Mouse (Mus musculus) megakaryocyte progenitor cell, adult 5-6 weeks (primary cell): Measurements from ENCODE around the gene Pip5k1a. TPM values are rescaled to one million over a fixed set of nuclear protein-coding genes. Genes with fewer than 3 reads are reported as not detected.
"Not testable (repeated sequence)": the region's sequence is repeated elsewhere in the genome, so short reads cannot be mapped to it uniquely, and the experiment has no call there.

Experiments
- ATAC-seq: replicated peaks from 2 replicates; pipeline ENCODE4 v1.8.0; 2016; ENCODE audit warnings: mild to moderate bottlenecking, moderate TSS enrichment, inconsistent platforms; ENCODE audit not compliant: poor library complexity
- total RNA-seq, 2 experiments: library from RNA; stranded (forward) in 1 of 2; stranded (reverse) in 1 of 2; fragments of 157-497, 149-512 nt in 1 of 2; fragments of 200-1000 nt in 1 of 2; gene quantifications; 2 replicates each; pipeline versions ENCODE4 v1.2.3 to v1.2.4; 2015 to 2017

Pip5k1a gene
- total RNA-seq, 2 experiments from 2014 or later = 15.5 to 16.3 TPM

DNA sequence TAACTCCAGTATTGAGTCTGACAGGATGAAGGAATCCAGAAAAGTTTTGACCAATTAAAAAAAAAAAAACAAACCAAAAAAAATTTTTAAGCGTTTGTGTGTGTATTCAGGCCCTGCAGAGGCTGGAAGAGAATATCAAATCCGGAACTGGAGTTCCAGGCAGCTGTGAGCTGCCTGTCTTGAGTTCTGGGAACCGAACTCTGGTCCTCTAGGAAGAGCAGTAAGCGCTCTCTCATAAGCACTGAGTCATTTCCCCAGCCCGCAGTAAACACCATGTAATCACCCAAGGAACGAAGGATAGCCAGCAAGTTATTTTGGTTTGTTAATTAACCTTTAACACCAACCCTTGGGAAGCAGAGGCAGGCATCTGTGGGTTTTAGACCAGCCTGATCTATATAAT, 63.5 kb downstream of the Pip5k1a start:
- ATAC-seq = no peak

DNA sequence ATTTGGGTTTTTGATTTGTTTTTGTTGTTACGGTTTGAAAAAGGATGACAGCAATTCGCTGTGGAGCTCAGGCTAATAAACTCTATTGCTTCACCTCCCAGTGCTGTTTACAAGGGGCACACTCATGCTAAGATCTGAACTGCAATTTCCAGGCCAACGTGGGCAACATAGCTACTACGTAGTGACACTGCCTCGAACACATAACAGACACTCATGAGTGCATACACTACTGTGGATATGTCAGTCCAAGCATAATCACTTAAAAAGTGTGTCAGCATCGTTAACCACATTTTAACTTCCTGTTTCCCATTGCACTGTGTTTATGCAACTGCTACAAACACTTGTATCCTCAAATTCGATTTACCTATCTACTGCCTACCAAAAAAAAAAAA, 63.9 kb downstream of the Pip5k1a start:
- ATAC-seq = peak; percentile 65

DNA sequence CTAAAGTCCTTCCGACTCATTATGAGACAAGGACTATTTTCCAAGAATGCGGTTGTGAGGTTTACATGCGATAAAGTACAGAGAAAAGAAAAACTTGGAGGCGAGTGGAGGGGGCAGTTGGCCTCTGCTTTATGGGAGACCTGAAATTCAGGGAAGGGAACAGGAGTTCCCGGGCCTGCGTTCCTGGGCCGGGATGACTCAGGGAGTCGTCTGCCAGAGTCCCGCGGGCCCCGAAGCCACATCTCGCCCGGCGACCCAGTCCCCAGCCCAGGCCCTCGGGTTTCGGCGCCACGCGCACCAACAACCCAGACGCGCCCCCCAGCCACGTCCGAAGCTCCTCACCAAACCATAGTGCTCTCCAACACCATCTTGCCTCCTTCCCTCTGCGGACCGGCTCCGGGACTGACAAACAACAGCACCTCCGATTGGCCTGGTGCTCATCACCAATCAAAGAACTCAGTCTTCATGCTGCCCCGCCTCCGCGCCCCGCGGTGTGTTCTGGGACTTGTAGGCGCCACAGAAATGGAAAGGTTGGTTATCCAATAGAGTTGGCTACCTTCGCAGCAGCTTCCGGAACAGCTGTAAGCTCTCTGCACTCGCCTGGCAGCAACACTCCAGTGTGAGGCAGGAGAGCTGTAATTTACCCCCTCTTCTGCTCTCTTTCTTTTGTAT, 64.4 kb downstream of the Pip5k1a start, which contains the start of gene Psmd4:
Psmd4 (minus strand) TSS at position 449 of the 672 bp plus-strand sequence.
- ATAC-seq = peak; percentile 98

DNA sequence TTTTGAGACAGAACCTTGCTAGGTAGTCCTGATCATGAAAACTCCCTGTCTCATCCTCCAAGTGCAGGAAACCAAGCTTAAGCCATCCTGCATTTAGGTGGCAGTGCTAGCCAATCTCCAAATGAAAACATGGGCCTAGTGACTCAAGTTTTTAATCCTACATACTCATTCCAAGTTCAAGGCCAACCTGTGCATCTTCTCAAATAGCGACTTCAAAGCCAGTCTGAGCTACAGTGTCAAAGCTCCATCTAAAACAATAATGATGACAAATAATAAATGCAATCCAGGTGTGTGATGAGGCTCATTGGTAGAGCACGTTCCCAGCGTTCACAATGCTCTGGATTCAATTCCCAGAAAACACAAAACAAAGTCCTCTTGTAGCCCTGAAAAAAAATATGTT, 65.1 kb downstream of the Pip5k1a start:
- no peak for ATAC-seq

DNA sequence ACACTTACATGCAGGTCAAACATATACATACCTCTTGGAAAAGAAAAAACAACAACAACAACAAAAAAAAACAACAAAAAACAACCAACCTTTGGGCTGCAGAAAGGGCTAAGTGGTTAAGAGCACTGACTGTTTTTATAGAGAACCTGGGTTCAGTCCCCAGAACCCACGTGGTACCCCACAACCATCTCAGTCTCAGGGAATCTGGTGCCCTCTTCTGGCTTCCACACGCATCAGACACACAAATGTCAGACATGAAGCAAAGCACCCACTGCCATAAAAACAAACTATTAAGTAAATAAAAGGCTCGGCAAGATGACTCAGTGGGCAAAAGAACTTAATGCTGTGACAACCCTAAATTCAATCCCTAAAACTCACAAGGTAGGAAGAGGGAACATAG, 76.8 kb downstream of the Pip5k1a start:
- 0 out of 2 replicates have a peak, but pooled peaks have one; percentile 43 for ATAC-seq

DNA sequence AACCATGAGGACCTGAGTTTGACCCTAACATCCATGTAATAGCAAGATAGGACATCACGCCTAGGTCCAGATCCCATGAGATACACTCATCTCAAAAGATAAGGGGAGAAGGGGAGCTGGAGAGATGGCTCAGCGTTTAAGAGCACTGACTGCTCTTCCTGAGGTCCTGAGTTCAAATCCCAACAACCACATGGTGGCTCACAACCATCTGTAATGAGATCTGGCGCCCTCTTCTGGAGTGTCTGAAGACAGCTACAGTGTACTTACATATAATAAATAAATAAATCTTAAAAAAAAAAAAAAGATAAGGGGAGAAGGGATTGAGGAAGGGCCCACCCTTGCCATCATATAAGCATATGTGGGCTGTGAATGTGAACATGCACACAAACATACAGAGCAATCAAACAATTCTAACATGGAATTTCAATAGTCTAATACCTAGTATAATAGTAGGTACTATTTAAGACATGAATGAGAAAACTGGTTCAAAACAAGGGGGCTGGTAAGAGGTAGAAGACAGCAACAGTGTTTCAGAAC, 77.4 kb downstream of the Pip5k1a start:
- ATAC-seq = not testable (repeated sequence)

DNA sequence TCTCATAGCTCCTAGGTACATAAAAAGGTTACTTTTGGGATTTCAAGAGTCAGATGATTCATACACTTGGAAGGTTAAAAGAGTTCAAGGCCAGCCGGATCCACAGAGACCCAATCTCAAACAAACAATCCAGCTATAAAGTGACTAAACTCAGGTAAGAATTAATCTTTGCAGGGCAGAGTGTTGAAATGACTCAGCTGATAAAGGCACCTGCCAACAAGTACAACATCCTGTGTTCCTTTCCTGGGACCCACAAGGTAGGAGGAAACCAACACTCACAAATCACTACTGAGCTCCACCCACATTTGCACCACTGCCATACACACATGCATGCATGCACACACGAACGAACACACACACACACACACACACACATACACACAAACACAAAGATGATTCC, 78.1 kb downstream of the Pip5k1a start:
- ATAC-seq = 0 out of 2 replicates have a peak, but pooled peaks have one; percentile 18

DNA sequence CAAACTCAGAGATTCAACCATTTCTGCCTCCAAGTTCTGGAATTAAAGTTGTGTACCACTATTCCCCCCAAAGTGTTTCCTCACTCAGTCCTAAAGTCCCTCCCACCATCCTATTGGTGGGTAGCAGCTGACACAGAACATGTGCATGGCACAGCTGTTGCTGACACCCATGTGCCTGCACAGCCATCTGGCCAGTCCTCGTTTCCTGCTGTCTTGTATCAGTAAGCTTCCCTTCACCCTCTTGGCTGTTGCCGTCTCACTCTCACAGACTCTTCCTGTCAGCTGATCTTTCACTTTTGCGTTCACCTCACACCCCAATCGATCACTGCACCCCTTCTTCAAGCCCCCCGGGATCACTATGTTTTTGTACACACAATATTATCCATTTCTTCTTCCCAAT, 79.0 kb downstream of the Pip5k1a start:
- peak; percentile 85 for ATAC-seq

DNA sequence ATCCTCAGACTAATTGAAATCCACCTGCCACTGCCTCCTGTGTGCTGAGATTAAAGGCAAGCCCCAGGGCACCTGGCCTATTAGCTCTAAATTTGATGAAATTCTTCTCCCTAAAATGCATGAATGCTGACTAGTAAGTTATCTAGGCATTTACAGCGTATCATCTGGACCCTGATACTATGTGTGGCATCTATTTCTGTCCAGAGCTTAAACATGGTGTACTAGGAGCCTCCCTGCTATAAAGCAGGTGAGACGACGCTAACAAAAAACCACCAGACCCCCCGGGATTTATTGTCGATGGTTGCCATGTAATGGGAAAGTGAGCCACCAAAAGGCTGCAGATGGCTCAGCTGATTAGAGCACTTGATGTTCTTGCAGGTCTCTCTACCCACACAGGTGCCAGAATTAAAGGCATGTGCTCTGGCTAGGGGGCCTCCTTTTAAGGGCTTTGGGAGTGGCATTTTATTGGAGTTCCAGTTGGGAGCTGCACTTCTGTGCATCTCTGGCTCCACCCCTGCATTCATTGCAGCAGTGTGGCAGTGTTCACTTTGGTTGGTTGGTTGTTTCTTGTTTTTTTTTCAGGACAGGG, 79.6 kb downstream of the Pip5k1a start:
- peak; percentile 19; the same call in 1 of the 2 replicates for ATAC-seq

DNA sequence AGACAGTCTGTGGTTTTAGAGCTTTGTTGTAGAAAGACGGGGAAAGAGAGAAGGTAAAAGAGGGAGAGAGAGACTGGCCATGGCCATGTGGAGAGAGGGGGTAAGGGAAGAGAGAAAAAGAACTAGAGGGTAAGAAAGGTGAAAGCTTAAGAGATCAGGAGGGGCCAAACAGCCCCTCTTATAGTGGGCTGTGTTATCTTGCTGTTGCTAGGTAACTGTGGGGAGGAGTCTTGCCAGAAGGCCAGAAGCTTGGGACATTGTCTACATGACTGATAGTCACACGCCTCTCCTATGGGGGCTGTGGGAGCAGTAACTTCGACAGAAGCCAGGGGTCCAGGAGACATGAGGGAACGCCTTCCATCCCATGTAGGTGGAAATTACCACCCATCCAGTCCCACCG, 81.5 kb downstream of the Pip5k1a start:
- ATAC-seq = no peak

DNA sequence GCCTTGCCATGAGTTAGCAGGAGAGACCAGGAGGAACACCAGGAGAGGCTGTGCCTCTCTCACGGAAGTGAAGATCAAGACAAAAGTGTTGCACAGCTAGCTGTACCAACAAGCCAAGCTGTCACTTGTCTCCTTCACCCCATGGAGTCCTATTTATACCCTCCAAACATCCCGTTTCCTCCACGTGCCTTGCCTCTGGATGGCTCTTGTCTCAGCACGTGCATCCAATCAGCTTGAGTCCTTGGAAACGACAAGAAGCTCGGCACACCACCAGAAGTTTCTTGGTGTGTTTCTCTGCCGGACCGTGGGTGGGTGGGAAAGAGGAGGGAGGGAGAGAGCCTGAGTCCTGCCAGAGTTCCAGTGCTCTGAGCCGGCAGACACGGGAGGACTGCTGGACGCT, 82.2 kb downstream of the Pip5k1a start:
- no peak for ATAC-seq

DNA sequence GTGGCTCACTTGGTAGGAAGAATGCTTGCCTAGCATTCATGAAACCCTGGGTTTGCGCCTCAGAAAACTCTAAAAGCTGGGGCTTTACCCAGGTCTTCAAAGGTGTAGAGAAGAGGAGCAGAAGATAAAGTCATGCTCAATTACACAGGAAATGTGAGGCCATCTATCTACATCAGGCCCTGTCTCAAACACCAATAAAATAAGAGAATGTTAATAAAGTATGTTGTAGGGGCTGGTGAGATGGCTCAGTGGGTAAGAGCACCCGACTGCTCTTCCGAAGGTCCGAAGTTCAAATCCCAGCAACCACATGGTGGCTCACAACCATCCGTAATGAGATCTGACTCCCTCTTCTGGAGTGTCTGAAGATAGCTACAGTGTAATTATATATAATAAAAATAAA, 85.8 kb downstream of the Pip5k1a start:
- not testable (repeated sequence) for ATAC-seq

DNA sequence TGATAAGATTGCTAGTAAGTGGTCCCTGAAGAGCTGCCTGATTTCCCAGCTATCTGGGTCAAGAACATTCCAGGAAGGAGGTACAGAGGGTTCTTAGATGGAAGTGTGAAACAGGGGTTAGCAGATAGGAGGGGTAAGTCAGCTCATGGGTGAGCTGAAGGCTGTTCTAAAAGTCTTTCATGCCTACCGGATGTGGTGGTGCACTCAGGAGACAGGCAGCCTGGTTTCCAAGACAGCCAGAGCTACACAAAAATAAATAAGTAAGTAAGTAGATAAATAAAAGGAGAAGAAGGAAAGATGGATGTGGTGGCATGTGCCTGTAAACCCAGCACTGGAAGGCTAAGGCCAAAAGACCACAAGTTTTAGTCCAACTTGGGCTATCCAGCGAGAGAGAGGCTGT, 88.0 kb downstream of the Pip5k1a start:
- ATAC-seq = no peak

DNA sequence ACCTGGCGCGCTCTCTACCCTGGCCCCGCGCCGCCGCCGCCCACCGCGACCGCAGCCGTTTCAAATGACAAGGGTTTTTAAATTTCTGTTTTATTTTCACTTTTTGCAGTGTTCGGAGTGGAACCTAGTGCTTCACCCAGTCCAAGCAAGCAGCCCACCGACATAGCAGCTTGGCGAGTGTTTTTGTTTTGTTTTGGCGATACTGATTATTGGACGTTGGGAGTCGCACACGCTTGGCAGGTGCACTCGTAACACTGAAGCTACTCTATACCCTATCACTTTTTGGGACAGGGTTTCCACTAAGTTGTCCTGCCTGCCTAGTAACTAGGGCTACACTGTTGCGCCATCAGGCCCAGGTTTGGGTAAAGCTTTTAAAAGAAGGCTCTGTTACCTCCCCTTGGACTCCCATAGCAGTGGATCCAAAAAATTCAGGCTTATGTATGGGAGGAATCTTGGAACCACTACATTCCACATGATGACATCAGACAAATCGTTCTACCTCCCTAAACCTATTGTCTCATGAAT, 90.1 kb downstream of the Pip5k1a start:
- ATAC-seq = no peak

DNA sequence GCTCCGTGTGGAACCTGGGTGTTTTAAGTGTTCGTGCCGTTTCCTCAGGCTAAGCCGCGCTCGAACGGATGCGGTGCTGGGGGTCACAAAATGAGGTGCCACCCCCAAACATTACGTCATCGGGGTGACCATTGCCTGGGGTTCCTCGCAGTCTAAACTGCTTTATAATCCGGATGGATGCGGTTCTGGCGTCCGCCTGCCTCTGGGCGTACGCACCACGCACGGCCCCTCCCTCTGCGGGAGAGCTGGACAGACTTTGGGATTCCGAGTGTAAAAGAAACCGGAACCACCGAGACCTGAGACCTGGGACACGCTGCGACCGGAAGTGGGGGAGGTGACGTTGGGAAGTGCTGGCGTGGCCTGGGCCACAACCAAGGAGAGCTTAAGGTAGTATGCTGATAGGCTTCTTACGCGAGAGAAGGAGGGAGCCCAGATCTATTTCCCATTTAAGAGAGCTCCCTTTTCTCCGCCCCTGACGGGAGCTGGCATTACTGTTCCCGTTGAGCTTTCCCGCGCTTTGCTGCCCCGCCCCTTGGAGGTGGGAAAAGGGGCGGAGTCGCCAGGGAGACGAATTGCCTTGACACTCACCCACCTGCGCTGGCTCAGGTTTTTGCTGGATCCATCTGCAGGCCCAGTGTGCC, 90.7 kb downstream of the Pip5k1a start:
- peak; percentile 62 for ATAC-seq

DNA sequence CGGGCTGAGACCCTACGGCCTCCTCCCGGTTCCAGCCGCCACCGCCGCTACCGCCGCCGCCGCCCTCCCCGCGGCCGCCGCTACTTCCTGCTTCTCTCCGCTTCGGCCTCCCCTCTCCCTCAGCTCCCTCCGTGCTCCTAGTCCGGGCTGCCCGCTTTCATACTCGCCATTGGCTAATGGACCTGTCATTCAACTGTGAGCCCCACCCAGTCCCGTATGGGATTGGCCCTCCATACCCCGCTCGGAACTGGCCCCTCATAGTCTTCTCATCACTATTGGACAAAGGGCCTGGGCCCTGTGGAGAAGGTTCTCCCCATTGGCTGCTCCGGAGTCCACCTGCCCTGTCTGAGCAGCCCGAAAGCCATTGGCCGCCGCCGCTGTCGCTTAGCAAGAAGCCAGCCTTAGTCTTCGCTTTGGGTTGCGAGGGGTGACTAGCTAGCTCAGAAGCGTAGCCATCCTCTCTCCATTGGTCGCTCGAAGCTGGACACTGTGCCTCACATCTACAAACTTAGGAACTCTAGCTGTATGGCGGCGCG, 91.3 kb downstream of the Pip5k1a start, which contains the start of gene Zfp687:
Zfp687 (minus strand) TSS at position 112 of the 536 bp plus-strand sequence.
- peak; percentile 73 for ATAC-seq

DNA sequence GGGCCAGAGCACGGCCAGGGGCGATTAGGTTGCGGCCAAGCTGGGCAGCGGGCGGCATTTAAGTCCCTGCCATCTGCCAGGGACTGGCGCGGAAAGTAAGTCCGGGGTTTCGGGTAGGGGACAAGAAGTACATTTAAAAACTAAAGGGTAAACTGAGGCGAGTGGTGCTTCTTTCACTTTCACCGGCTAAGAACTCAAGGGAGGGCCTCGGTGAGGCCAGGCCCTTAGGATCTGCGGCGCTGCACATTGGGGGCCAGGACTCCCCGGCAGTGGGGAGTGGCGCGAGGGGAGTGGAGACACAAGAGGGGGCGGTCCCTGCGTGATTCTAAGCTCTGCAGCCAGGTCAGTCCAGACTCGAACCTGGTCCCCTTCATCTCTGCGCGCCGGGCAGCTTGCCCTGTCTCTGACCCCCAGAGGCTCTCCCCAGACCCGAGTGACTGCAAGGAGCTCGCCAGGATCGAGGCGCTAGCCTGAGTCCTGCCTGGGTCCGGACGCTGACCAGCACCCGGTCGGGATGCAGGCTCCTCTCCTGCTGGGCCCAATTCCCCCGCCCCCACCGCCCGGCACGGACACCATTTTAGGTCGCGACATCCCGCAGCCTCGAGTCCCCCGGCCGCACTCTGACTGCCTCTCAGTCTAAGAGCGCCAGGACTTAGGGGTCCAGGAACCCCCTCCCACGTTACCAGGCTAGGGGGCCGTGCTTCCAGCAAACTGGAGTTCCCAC, 92.1 kb downstream of the Pip5k1a start:
- ATAC-seq = peak; percentile 21; the same call in 1 of the 2 replicates

DNA sequence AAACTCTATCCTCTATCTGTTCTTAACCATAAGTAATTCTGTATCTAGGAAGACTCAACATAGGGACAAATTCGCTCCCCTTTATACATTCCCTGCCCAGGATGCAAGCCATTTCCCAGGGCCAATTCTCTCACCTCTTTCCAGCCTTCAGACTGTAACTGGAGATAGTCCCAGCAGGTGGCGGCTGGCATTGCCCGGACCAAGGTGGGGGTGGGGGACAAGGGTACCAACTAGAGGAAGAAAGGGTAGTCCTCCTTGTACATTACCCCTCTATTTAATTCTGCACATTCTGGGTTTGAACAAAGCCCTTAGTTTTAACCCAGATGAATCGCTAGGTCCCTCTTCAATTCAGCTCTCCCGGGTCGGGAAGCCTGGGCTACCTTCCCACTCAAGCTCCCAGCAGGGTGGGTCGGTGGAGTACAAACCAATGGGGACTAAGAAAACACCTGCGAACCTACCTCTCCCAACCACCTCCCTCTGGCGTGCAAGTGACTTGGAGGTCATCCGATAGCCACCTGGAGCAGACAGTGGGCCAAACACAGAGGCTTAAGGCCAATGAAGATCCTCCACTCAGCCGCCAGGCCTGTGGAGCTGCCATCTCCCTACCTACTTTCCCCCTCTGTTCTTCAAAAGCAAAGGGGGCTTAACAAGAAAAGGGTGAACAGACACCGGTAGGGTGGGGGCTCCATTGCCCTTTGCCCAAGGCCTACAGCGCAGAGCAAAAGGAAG, 92.9 kb downstream of the Pip5k1a start:
- no peak for ATAC-seq

DNA sequence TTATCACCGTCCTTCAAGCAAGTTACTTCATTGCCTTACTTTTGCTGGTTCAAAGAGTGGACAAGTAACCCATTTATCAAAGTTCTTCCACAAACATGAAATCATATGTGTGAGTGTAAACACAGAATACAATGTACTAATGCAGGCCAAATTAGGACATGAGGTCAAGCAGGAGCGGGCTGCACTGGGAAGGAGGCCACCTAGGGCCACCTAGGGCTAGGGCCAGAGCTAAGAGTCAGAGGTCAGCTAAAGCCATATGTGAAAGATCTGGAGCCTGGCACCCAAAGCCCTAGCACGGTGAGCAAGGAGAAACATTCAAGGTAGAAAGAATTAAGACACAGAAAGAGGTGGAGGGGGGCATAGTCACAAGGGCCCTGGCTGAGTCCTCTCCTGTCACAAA, 93.7 kb downstream of the Pip5k1a start:
- no peak for ATAC-seq

DNA sequence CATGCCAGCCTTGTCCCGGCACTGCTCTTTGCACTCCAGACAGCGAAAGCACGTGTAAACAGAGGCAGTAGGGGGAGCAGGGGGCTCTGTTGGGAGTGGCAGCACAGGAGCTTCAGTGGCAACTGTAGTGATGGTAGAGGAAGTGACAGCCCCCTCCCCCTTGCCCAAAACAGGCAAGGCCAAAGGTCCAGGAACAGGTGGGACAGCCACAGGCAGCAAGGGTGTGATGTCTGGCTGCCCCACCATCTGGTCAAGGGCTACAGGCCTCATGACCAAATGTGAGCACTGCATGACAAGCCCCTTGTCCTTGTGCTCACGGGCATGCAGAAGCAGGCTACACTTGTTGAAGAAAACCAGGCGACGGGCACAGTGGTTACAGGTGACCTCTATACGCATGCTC, 96.3 kb downstream of the Pip5k1a start:
- no peak for ATAC-seq
